Mouse (Mus musculus) megakaryocyte-erythroid progenitor cell, adult 5-6 weeks (primary cell): ENCODE data around the gene Vmn2r71. TPM values are rescaled to one million over a fixed set of nuclear protein-coding genes. Genes with fewer than 3 reads are reported as not detected.

Source experiments
- ATAC-seq: replicated peaks from 2 replicates; pipeline ENCODE4 v1.8.0; 2016; ENCODE audit warnings: mild to moderate bottlenecking, inconsistent platforms; ENCODE audit not compliant: severe bottlenecking, poor library complexity, low FRiP score, low TSS enrichment
- total RNA-seq, 2 experiments: library from RNA; stranded (forward) in 1 of 2; stranded (reverse) in 1 of 2; fragments of 200-1000, 215-1000 nt in 1 of 2; fragments of >200 nt in 1 of 2; fragmentation: Nextera tagmentation in 1 of 2; gene quantifications; 2 replicates each; pipeline ENCODE4 v1.2.3; 2014 to 2017

Vmn2r71 gene
- not detected in 2 replicates for total RNA-seq (2014; fragmentation: Nextera tagmentation)
- not detected in 2 replicates for total RNA-seq (2017)

- no peak for ATAC-seq
Observed at GRCm38 (mm10) chr7:85562787-85563186, at the start of gene Vmn2r71. TSS of gene Vmn2r71 (plus strand) at chr7:85563087.

- no peak for ATAC-seq
Observed at GRCm38 (mm10) chr7:85542108-85542507, 20.8 kb upstream of the Vmn2r71 start.

- no peak for ATAC-seq
Observed at GRCm38 (mm10) chr7:85543118-85543517, 19.8 kb upstream of the Vmn2r71 start.

GRCm38 (mm10) chr7:85569092-85569491 lies 6.2 kb downstream of the Vmn2r71 start, which contains the start of gene Vmn2r70:
TSS of gene Vmn2r70 (minus strand) at chr7:85569192.
- ATAC-seq: no peak

Other genes with a start within 250 kb of the Vmn2r71 start
- gene Vmn2r69, start 147.2 kb upstream of the Vmn2r71 start, total RNA-seq (2014; fragmentation: Nextera tagmentation): not detected in 2 replicates
- gene Vmn2r69, start 147.2 kb upstream of the Vmn2r71 start, total RNA-seq (2017): not detected in 2 replicates
- not detected in 2 replicates for gene Vmn2r70, start 6.1 kb downstream of the Vmn2r71 start, total RNA-seq (2014; fragmentation: Nextera tagmentation)
- gene Vmn2r70, start 6.1 kb downstream of the Vmn2r71 start, total RNA-seq (2017): not detected in 2 replicates
- not detected in 2 replicates for gene Vmn2r72, start 192.0 kb downstream of the Vmn2r71 start, total RNA-seq (2014; fragmentation: Nextera tagmentation)
- gene Vmn2r72, start 192.0 kb downstream of the Vmn2r71 start, total RNA-seq (2017): not detected in 2 replicates